Mouse (Mus musculus): ENCODE results near the gene Mrgprx2.
"Not testable (repeated sequence)": the region's sequence is repeated elsewhere in the genome, so short reads cannot be mapped to it uniquely, and the experiment has no call there.

Mrgprx2 gene

DNA sequence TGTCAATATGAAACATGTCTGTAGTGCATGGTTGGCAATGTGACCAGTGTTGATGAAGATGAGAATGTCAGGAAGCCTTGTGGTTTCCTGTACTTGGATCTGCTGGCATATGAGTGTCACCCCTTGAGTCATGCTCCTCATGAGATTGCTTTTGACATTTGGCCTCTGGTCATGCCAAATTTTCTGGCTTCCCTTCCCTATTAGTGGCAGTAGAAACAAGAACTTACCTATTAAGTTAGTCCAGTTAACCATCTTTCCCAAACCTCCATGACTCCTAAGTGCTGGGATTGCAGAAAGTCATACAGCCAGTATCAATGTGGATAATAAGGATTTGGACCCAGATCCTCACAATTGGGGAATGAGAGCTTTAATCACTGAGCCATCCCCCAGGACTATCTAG lies at the start of gene Mrgprx2:
Gene Mrgprx2 (minus strand): TSS at position 101 of the 400 bp plus-strand sequence.
- no peak for DNase-seq (ENCODE audit: low spot score)

DNA sequence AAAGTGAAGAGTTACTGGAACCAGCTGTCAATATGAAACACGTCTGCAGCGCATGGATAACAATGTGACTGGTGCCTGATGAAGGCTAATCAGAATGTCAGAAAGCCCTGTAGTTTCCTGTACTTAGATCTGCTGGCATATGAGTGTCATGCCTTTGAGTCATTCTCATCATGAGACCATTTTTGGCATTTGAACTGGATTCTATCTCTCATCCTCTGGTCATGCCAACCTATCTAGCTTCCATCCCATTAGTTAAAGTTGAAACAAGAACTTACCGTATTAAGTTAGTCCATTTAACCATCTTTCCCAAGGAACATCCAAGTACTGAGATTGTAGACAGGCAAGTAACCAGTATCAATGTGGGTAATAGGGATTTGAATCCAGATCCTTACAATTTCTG lies 42.9 kb downstream of the Mrgprx2 start, which contains the start of gene Mrgprb1:
Gene Mrgprb1 (minus strand): TSS at position 101 of the 400 bp plus-strand sequence.
- DNase-seq (ENCODE audit: low spot score) = no peak

DNA sequence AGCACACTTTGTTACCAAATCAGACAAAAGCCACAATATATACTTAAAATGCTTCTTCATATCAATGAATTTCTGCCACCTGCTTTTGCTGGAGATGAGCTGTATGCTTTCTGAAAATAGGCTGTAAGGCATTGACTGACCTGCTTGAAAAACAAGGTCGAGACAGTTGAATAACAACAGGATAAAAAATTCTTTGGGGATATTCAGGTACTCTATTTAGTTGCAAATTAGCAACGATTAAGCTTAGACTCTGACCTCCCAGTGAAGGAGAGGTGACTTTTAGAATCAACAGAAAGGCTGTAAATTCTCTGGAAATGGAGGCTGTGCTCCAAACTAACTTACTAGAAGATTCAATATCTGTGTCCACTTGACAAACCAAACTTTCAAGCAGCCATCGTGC lies 62.5 kb downstream of the Mrgprx2 start:
- no peak for DNase-seq (ENCODE audit: low spot score)

DNA sequence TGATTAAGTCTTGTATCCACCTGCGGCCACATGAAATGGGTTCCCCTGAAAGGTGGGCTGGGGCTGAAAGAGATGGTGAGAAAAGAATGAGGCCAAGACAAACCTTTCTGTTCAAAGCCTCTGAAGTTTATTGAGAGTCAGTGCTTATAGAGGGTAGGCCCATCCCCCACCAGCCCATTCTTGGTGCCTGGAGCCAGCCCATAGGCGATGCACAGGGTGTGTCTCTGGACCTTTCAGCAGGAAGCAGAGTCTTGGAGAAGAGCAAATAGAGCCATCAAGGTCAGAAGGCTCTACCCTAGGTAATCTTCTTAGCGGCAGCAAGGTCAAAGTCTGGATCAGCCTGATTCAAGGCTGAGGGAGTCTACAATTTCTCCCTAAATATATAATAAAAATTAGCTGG lies 63.2 kb downstream of the Mrgprx2 start:
- not testable (repeated sequence) for DNase-seq (ENCODE audit: low spot score)
